Mouse (Mus musculus) testis, adult 2 months (tissue): ENCODE results near the gene Map3k12.
A peak's percentile ranks its signal among the peaks of the same experiment; 100 is the strongest.

ENCODE experiments used
- CTCF ChIP-seq: fragments of 200-500 bp; IDR thresholded peaks from 2 replicates; pipeline ENCODE4 v1.5.1; 2012; ENCODE audit warnings: low read depth, mild to moderate bottlenecking, inconsistent platforms, low read length, moderate library complexity; ENCODE audit not compliant: control insufficient read depth, insufficient read depth, insufficient replicate concordance
- POLR2A ChIP-seq: fragments of 200-500 bp; IDR thresholded peaks from 2 replicates; pipeline ENCODE4 v1.6.1; 2012; ENCODE audit warnings: low read depth, mild to moderate bottlenecking, inconsistent platforms, low read length, moderate library complexity; ENCODE audit not compliant: control insufficient read depth

DNA sequence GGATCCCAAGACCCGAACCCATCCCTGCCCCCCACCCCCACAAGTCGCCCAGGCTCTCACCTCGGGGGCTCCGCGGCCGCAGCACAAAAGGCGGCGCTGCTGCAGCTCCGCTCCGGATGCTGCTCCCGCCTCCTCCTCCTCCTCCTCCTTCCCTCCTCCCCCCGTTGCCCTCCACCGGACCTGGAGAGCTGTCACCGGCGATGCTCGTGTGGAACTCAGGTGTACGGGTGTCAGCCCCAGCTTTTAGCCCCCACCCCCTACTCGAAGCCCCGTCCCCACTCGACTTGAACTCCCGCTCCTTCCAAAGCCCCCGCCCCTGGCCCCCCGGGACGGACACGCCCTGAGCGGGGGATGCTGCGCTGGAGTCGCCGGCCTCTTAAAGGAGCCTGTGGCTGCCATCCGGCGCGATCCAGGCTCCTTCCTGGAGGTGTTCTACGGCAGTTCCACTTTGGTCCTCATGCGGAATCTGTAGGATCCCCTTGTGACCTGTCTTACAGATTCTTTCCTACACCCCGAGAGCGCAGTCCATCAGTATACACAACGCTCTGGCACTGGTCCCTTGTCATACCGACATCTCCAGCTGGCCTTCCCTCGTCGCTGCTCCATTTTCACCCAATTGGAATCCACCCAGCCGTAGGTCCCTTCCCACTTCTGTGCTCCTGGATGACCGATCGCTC, at the start of gene Map3k12:
- no peak for TF ChIP-seq CTCF
- peak; percentile 8; the same call in 1 of the 2 replicates for TF ChIP-seq POLR2A
